Mouse (Mus musculus): ENCODE results near the gene Lix1l.
A peak's percentile ranks its signal among the peaks of the same experiment; 100 is the strongest.

Lix1l gene

DNA sequence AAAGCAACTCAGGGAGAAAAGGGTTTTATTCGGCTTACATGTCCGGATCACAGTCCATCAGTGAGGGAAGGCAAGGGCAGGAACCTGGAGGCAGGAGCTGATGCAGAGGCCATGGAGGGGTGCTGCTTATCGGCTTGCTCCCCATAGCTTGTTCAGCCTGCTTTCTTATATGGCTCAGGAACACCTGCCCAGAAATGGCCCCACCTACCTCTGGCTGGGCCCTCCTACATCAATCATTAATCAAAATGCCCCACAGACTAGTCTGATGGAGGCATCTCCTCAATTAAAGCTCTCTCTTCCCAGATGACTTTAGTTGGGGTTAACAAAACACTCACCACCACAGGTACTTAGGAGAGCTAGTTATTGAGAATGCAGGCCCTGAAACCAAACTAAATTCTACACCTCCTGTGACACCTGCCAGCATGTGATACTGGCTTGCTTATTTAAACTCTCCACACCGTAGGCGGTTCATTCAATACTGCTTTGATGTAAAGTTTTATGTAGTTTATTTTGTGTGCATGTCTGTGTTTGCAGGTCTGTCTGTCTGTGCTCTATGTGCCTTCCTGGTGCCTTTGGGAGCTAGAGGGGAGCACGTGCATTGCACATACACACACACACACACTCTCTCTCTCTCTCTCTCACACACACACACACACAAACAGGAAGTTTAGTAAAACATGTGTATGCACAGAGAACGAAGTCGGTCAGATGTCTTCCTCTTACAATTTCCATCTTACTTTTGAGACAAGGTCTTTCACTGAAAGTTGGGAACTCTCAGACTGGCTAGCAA lies 34.1 kb upstream of the Lix1l start:
- DNase-seq, result no peak

DNA sequence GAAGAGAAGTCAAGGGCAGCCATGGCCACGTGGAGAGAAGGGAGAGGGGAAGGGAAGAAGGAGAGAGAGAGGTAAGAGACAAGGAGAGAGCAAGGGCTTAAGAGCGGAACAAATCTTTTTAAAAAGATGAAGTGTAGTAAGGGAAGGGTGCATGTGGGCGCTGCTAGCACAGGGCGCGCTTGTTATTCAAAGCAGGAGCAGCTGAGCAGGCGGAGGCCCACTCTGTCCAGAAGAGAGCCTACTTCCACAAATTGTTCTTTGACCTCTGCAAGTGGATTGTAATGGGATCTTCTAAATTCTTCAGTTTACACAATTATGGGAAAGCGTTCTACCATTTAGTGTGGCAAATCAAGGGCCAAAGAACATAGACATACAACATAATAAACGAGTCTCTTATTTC lies 32.3 kb upstream of the Lix1l start:
- no peak for DNase-seq

GRCm38 (mm10) chr3:96569506-96569905 lies 31.4 kb upstream of the Lix1l start:
- no peak for DNase-seq

- DNase-seq, result no peak
These were observed 30.9 kb upstream of the Lix1l start for GRCm38 (mm10) chr3:96569966-96570605.

- DNase-seq, result no peak
These were observed 30.3 kb upstream of the Lix1l start for GRCm38 (mm10) chr3:96570643-96571042.

DNA sequence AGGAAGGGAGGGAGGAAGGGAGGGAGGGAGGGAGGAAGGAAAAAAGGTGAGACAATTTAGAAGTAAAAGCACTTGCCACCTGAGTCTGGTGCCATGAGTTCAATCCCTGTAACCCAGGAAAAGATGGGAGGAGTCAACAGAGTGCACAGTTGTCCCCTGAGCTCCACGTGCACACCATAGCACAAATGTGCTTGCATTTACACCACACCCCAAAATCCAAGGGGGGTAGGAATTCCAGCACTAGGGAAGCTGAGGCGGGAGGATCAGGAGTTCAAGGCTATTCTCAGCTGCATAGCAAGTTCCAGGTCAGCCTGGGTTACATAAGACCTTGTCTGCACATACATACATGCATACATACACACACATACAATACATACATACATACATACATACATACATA lies 29.6 kb upstream of the Lix1l start:
- DNase-seq, result no peak

GRCm38 (mm10) chr3:96571896-96572698 lies 28.9 kb upstream of the Lix1l start:
- DNase-seq, result no peak

DNA sequence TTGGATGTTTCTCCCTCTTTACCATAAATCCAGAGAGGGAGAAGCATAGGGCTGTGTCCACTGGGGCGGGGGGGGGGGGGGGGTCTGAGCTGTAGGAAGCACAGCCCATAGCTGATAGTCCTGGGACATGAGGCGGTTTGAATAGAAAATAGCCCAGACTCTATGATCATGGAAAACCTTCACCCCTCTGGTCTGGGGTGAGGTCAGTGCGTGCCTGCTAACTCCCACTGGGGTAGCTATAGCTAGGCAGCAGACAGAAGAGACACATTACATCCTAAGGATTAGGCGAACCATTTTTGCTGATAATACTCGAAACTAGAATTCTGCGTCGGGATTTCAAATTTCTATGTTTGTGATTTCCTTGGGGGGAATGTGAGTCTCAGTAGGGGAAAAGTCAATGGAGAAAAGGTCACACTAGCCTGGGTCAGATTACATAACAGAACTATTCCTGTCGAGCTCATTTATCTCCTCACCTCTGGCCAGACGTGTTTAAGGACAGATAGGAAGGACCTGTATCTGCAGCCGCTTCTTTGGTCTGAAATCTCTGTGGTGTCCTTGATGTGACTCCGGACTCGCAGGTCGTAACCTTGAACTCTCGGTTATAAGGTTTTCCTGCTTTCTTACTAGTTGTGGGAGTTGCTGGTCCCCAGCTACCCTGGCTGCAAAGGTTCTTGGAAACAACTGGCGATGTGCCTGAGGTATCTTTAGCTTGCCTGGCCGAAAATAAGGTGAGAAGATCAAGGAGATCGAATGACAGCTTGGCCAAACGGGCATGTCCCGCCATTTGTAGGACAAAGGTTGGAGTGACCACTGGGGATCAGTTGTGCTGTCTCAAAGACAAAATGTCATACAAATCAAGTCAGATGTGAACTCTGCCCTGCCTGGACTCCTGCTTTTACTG lies 27.1 kb upstream of the Lix1l start:
- no peak for DNase-seq

DNA sequence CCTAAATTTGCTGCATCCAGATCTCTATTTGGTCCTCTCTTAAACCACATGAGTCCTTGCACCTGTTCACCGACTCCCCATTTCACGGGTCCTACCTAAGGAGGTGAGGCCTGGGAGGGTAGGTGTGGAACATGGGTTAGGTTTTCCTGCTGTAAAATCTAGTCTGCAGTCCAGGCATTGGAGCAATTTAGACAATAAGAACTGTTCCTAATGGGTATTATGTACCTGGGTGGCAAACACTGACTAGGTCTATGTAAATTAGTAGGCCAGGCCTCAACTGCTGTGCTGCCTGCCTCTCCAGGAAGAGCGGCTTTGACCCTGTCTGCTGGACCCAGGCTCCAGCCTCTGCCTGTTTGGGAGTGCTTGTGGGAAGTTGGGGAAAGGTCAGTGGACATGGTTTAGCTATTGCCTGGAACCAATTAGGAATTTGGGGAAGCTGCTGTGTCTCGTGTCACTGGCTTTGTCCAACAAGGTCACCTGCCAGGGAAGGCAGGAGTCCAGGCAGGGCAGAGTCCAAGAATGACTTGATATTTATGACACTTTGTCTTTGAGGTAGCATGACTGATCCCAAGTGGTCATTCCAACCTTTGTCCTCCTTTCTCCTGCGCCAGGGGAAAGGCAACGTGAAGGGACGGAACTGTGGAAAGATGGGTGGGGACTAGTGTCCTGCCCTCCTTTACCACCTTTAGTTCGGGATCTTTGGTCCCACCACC lies 25.5 kb upstream of the Lix1l start:
- DNase-seq, result no peak

- no peak for DNase-seq
These were observed 24.8 kb upstream of the Lix1l start for GRCm38 (mm10) chr3:96576005-96576658.

GRCm38 (mm10) chr3:96576690-96577541 lies 24.0 kb upstream of the Lix1l start, which contains the start of gene Gm16253:
TSS of gene Gm16253 (plus strand) at chr3:96576984.
- DNase-seq, result peak; percentile 86 to 88

DNA sequence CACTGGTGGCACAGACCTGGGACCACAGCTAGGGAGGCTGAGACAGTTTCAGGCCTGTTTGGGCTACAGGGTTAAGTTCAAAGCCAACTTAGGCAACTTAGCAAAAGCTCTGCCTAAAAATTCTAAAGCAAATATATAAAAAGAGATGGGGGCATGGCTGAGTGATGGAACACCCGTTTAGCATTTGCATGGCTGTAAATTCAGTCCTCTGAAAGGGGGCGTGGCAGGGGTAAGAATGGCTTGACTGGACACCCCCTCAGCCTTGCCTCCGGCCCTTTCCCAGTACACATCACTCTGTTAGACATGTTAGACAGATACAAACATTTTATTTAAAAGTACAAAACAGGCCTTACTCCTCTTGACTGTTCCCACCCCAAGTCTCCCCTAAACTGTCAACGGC lies 23.4 kb upstream of the Lix1l start:
- no peak for DNase-seq

GRCm38 (mm10) chr3:96578561-96579238 lies 22.2 kb upstream of the Lix1l start:
- DNase-seq, result no peak

GRCm38 (mm10) chr3:96579239-96579750 lies 21.7 kb upstream of the Lix1l start:
- DNase-seq, result no peak

DNA sequence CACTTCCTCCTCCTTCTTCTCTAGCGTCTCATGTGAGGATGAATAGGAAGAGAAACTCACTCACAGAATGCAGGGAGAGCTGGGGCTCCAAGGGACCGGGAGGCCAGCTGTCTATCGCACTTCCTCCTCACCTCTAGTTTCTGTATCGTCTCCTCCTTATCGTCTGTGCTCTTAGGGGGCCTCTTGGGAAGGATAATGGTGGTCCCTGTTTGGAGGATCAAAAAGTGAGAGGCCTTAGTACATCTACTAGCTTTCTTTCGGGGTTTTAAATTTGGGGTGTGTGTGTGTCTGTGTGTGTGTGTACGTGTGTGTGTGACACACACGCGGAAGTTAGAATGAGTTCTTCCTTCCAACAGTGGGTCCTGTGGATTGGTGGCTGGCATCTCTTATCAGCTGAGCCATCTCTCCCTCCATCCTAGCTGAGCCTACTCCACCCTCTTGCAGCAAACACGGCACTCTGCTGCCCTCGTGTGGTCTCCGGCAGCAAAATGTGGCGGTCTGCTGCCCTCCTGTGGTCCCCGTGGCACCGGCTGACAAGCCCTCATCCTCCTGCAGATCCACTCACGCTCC lies 21.0 kb upstream of the Lix1l start:
- peak; percentile 95 to 96 for DNase-seq

GRCm38 (mm10) chr3:96581141-96581540 lies 19.8 kb upstream of the Lix1l start:
- no peak for DNase-seq

DNA sequence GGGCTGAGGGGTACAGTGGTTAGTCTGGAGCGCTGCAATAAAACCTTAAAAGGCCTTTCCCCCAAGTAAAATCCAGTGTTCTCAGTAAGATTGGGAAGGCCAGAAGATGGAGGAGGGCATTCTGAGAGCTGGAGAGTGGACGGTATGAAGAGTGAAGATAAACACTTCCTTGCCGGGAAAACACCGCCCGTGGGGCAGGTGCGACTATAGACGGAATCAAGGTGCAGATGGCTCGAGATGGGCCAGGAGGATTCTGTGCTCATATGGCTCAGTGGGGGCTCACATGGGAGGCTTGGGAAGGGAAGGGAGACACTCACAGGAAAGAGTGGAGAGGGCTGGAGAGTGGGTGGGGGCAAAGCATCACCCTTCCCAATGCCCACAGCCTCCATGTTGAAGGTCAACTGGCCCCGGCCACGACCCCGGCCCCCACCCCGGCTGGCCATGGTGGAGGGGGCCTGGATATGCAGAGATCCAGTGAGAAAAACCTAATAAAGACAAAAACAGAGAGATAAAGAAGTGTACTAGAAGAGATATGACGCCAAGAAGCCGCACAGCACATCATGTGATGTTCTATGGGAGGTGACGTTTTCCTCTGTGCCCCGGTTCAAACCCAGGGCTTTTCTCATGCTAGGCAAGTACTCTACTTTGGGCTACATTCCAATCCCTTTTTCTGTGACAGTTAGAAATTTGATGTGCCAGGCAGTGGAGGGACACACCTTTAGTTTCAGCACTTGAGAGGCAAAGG lies 19.0 kb upstream of the Lix1l start:
- no peak for DNase-seq

DNA sequence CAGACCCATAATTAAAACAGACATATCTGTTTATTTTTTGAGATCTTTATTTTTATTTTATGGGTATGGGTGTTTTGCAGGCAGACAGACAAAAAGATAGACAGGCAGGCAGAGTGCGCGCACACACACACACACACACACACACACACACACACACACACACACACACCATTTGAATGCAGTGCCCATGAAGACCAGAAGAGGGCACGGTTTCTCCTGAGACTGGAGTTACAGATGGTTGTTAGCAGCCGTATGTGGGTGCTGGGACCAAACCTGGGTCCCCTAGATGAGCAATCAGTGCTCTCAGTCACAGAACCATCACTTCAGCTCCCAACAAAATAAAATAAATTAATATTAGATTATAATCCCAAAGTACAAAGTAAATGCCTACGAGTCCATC lies 17.6 kb upstream of the Lix1l start:
- DNase-seq, result no peak
